Mouse (Mus musculus): ENCODE data around the gene Rnf167.

DNA sequence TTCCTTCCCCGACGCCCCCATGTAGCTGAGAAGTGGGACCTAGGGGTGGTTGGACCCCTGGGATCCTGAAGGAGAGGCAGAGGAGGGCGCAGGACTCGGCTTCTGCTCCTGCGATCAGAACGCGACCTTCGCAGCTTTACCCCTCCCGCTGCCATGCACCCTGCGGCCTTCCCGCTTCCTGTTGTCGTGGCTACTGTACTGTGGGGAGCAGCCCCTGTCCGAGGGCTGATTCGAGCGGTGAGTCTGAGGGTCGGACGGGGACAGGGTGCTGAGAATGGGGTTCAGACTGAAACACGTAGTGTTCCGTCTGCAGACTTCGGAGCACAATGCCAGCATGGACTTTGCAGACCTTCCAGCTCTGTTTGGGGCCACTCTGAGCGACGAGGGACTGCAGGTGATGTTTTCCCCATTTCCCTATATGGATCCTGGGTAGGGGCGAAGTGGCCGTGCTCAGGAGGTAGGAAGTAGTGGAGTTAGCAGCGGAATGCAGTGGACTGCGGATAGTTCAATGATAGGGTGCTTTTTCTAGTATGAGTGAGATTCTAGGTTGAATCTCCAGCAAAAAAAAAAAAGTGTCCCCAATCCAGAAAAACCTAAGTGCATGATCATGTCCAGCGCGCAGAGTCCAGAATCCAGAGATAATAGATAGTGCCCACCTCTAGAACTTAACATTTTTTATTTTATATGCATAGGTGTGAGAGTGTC is 833 bp downstream of the Rnf167 start:
- TF ChIP-seq POLR2A (IDR thresholded peaks at IDR 0.05; ENCODE audit: borderline replicate concordance, low read depth, low read length): no peak
- TF ChIP-seq CTCF (IDR thresholded peaks at IDR 0.05; ENCODE audit: low read depth, low read length): no peak
